Mouse (Mus musculus) neural tube, embryonic 12.5 days (tissue): ENCODE data around the gene Rpap1. TPM values are rescaled to one million over a fixed set of nuclear protein-coding genes. Genes with fewer than 3 reads are reported as not detected.
A peak's percentile ranks its signal among the peaks of the same experiment; 100 is the strongest.

Source experiments
- ATAC-seq: fragments of 200-750 bp; cut with Nextera tagmentation; 2 replicates; pipeline ENCODE4 v1.8.0; 2017; ENCODE audit warnings: low read depth, mild to moderate bottlenecking, moderate TSS enrichment, moderate library complexity; ENCODE audit not compliant: low FRiP score
- H3K27ac ChIP-seq: fragments of 300-500 bp; sonication (generic); 2 replicates; pipeline ENCODE4 v1.5.1; 2016
- H3K27me3 ChIP-seq: fragments of 300-500 bp; sonication (generic); replicated peaks from 2 replicates; pipeline ENCODE4 v1.6.1; 2016; ENCODE audit warnings: mild to moderate bottlenecking
- H3K36me3 ChIP-seq: fragments of 300-500 bp; sonication (generic); 2 replicates; pipeline ENCODE4 v1.6.1; 2016; ENCODE audit warnings: mild to moderate bottlenecking
- H3K4me1 ChIP-seq: fragments of 300-500 bp; sonication (generic); 2 replicates; pipeline ENCODE4 v1.6.1; 2016
- H3K4me2 ChIP-seq: fragments of 300-500 bp; sonication (generic); replicated peaks from 2 replicates; pipeline ENCODE4 v1.6.1; 2016; ENCODE audit warnings: mild to moderate bottlenecking
- H3K4me3 ChIP-seq: fragments of 300-500 bp; sonication (generic); 2 replicates; pipeline ENCODE4 v1.5.1; 2016
- H3K9ac ChIP-seq: fragments of 300-500 bp; sonication (generic); 2 replicates; pipeline ENCODE4 v1.6.1; 2016; ENCODE audit warnings: mild to moderate bottlenecking
- H3K9me3 ChIP-seq: fragments of 300-500 bp; sonication (generic); 2 replicates; pipeline ENCODE4 v1.6.1; 2016; ENCODE audit warnings: mild to moderate bottlenecking
- WGBS: fragments of 180-500 bp; shearing (Covaris S2); methylation state at CpG from one replicate; pipeline ENCODE4 v1.1.7; 2016; 5-methylcytosine and 5-hydroxymethylcytosine counted together
- polyA plus RNA-seq: library from polyadenylated mRNA; unstranded; fragments of >200 nt; fragmentation: Nextera tagmentation; extraction: Ambion mirVana; gene quantifications from 2 replicates; pipeline ENCODE4 v1.2.1, GENCODE M21; 2016

The Rpap1 gene
- polyA plus RNA-seq, 1 experiment from 2014 or later: 28.8 TPM

DNA sequence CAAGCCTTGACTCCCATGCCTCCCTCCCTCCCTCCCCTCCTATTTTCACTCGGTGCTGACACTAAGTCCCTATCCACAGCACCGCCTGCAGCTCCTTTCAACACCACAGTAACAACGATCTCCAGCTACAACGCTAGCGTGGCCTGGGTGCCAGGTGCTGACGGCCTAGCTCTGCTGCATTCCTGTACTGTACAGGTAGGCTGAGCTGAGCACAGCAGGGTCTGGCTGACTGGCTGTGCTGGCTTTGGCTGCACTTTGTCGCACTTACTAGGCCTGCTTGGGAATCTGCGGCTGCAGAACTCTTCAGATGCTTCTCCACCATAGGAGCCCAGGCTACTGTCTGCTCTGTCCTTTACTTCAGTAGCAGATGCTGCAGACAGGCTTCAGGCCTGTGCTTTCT, 18.2 kb upstream of the Rpap1 start:
- H3K4me3 ChIP-seq: no peak overlapping the region
- H3K27me3 ChIP-seq: peaks cover 8% of the 10 kb centered on the region
- H3K9me3 ChIP-seq: no peaks in the 10 kb centered on the region
- H3K4me2 ChIP-seq: no peak overlapping the region
- no peak overlapping the region for H3K9ac ChIP-seq
- peaks cover 23% of the 10 kb centered on the region for H3K36me3 ChIP-seq
- no peak for ATAC-seq
- peaks cover 42% of the 10 kb centered on the region for H3K4me1 ChIP-seq
- WGBS: 48% methylated on average over 8 of the region's 8 CpGs
- H3K27ac ChIP-seq: no peak overlapping the region

DNA sequence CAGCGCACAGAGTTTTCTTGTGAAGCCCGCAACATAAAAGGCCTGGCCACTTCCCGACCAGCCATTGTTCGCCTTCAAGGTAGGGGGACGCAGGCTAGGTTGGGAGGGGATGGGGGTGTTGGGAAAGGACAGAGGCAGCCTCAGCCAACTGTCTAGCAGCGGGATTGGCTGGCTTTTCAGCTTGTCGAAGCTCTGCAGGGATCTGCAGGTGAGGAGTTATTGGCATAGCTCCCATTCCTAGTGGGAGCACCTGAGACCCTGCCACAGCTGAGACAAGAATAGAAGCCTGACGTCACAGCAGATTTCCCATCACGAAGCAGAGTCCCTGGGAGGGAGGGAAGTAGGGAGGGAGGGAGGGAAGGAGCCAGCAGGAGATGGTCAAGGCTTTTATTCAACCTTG, 17.4 kb upstream of the Rpap1 start:
- peaks cover 8% of the 10 kb centered on the region for H3K27me3 ChIP-seq
- H3K4me1 ChIP-seq: peaks cover 49% of the 10 kb centered on the region
- H3K4me2 ChIP-seq: no peak overlapping the region
- H3K27ac ChIP-seq: no peak overlapping the region
- no peak overlapping the region for H3K9ac ChIP-seq
- no peaks in the 10 kb centered on the region for H3K9me3 ChIP-seq
- no peak overlapping the region for H3K4me3 ChIP-seq
- ATAC-seq: no peak
- peaks cover 16% of the 10 kb centered on the region; the same call in 1 of the 2 replicates for H3K36me3 ChIP-seq
- WGBS: 21% methylated on average over 9 of the region's 9 CpGs

DNA sequence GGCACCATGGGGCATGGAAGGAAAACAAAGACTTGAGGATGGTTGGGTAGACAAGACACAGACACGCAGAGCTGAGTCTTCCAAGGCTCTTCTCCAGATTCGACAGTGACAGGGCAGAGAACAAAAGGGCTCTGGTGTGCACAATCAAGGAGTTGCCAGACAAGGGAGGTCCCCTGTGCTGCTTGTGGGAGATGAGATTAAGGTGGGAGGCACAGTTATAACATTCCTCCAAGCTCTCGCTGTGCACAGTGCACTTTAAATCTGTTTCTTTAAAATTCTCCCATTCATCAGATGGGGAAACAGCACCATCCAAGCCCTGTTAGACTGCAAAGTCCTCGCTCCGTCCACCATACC, 16.9 kb upstream of the Rpap1 start:
- Histone ChIP-seq H3K4me1 (peaks cover 52% of the 10 kb centered on the region), H3K4me2 (no peak overlapping the region), H3K4me3 (no peak overlapping the region), H3K9ac (no peak overlapping the region), H3K27me3 (peaks cover 8% of the 10 kb centered on the region), H3K36me3 (peaks cover 14% of the 10 kb centered on the region; the same call in 1 of the 2 replicates), H3K27ac (no peak overlapping the region), H3K9me3 (no peaks in the 10 kb centered on the region)
- 37% methylated on average over 5 of the region's 5 CpGs for WGBS
- no peak for ATAC-seq

DNA sequence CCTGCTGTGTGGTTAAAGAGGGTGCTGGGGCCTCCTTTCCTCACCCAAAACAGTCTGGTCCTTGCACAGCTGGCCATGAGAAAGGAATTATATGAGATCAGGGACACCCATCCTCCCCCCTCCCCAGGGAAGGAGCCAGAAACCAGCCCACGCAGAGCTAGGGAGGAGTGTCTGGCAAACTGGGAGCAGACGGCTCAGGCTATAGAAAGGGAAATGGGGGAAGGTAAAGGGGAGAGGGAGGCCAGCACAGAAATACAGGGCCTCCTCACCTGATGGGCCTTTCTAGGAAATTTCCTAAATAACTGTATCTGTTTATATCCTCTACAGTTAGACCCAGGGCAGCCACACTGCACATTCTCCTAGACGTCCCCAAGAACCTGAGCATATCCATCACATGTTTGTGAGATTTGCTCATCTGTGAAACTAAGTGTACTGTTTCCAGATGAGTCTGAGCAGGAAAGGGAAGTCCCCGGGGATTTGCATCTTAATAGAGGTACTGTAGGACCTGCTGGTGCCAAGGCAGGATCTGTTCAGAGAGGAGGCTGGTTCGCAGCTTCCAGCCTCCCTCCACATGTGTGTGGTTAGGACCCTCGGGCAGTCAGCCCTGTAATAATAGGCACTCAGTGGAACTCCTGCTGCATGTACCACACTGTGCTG, 16.4 kb upstream of the Rpap1 start:
- no peak overlapping the region for H3K4me3 ChIP-seq
- no peaks in the 10 kb centered on the region for H3K9me3 ChIP-seq
- H3K9ac ChIP-seq: no peak overlapping the region
- no peak for ATAC-seq
- H3K36me3 ChIP-seq: peaks cover 8% of the 10 kb centered on the region; the same call in 1 of the 2 replicates
- peak overlapping the region; percentile 22; the same call in 1 of the 2 replicates for H3K4me2 ChIP-seq
- H3K27me3 ChIP-seq: peaks cover 8% of the 10 kb centered on the region
- H3K27ac ChIP-seq: no peak overlapping the region
- H3K4me1 ChIP-seq: peaks cover 49% of the 10 kb centered on the region
- 18% methylated on average over 6 of the region's 6 CpGs for WGBS

DNA sequence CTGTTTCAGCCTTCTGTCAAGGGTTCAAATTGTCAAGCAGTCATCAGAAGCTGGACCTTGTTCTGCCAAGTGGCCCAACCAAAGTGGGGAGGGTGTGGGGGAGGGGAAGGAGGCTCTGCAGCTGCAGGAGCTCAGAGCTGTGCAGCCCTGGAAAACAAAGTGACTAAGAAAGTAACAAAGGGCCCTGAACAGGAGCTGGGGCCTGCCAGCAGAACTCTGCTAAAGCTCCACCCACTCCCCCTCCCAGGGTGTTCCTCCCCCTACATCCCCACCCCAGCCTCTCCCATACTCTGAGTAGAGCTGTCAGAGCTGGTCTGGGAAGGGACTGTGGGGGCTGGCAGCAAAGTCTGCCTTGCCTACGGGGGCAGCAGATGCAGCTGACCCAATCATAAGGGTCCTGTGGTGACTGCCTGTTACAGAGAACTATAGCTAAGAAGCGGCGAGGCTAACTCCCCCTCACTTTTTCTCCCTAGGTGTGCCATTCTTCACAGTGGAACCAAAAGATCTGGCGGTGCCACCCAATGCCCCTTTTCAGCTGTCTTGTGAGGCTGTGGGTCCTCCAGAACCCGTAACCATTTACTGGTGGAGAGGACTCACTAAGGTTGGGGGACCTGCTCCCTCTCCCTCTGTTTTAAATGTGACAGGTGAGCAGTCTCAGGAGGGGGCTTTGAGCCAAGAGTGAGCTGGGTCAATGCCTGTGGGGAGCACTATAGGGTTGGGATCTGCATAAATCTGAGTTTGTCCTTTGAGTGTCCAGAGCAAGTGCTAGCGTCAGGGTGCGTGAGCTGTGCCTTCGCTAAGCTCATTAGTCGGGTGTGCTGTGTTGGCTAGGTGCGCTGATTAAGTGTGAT, 15.7 kb upstream of the Rpap1 start:
- no peak overlapping the region for H3K4me3 ChIP-seq

DNA sequence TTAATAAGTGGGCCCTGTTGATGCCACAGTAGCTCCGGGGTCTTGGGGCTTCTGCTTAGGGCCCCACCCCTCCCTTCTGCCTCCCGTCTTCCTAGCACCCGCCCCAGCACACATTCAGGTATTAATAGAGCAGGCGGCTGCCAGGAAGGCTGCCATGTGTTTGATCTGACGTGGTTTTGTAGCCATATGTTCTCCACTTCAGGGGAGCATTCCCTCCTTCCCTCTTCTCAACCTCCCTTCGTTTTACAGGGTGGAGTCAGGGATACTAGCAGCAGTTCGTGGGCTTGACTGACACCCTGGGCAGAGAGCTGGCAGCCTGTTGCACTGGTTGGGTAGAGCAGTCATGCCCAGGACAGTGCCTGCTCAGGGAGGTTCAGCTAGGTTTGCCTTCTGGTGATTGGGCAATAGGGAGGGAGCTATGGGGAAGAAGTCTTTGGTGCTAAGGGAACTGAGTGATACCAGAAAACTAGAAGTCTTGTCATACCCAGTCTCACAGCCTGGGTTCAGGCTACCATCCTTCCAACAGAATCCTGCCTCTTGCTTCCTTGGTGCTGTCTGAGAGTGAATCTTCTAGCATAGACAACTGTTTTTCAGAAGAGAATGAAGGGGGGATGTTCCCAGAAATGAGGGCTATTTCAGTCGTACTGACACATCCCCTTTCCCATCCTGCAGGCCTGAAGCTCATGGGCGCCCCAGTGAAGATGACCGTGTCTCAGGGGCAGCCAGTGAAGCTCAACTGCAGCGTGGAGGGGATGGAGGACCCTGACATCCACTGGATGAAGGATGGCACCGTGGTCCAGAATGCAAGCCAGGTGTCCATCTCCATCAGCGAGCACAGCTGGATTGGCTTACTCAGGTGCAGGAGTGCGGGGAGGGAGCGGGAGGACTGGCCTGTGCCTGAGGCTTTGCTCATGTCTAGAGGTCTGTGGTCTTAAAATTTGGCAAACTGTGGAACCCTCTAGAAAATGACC, 13.8 kb upstream of the Rpap1 start:
- WGBS: 56% methylated on average over 15 of the region's 15 CpGs
- H3K4me3 ChIP-seq: 0 out of 2 replicates have a peak overlapping the region, but pooled peaks have one; percentile 91
- no peaks in the 10 kb centered on the region for H3K9me3 ChIP-seq
- H3K36me3 ChIP-seq: peaks cover 3% of the 10 kb centered on the region; the same call in 1 of the 2 replicates
- no peak for ATAC-seq
- peaks cover 25% of the 10 kb centered on the region for H3K27me3 ChIP-seq
- no peak overlapping the region for H3K27ac ChIP-seq
- peak overlapping the region; percentile 93; the same call in 1 of the 2 replicates for H3K9ac ChIP-seq
- H3K4me2 ChIP-seq: peak overlapping the region; percentile 100
- peaks cover 49% of the 10 kb centered on the region for H3K4me1 ChIP-seq

More for the DNA sequence above, 15.7 kb upstream of the Rpap1 start:
- Histone ChIP-seq H3K27ac (no peak overlapping the region), H3K36me3 (peaks cover 6% of the 10 kb centered on the region; the same call in 1 of the 2 replicates), H3K4me1 (peaks cover 49% of the 10 kb centered on the region), H3K4me2 (peak overlapping the region; percentile 22; the same call in 1 of the 2 replicates), H3K27me3 (peaks cover 14% of the 10 kb centered on the region), H3K9ac (no peak overlapping the region; the same call in 1 of the 2 replicates), H3K9me3 (no peaks in the 10 kb centered on the region)
- WGBS: 25% methylated on average over 10 of the region's 10 CpGs
- peak; percentile 59 for ATAC-seq

DNA sequence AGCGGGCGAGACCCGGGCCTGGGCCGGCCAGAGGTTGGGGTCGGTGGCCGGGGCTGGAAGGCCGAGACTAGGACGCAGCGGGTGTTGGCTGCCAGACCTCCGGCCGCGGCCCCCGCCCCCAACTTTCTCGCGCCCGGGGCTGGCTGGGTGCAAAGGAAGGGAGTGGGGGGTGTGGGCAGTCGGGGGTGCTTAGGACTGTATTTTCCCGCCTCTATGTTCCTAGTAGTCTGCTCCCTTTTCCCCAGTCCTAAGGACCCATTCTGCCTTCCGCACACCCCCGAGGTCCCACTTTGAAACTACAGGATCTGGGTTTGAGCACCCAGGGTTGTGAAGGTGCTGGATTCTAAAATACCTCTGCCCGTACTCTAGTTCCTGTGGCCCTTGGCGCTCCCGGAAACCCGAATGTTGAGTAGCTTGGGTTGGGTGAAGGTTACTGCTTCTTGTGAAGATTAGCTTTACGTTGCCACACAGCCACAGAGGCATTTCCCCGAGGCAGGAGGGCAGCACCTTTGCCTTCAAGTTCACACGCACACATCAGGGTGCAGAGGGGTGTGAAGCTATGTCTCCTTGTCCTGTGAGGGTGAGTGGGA, 12.7 kb upstream of the Rpap1 start:
- H3K36me3 ChIP-seq: no peaks in the 10 kb centered on the region; the same call in 1 of the 2 replicates
- 0 out of 2 replicates have a peak overlapping the region, but pooled peaks have one; percentile 10 for H3K27ac ChIP-seq
- H3K4me3 ChIP-seq: peak overlapping the region; percentile 91
- peak; percentile 2; the same call in 1 of the 2 replicates for ATAC-seq
- peak overlapping the region; percentile 100 for H3K4me2 ChIP-seq
- WGBS: under 1% methylated on average over 27 of the region's 27 CpGs
- H3K27me3 ChIP-seq: peaks cover 25% of the 10 kb centered on the region
- peaks cover 49% of the 10 kb centered on the region for H3K4me1 ChIP-seq
- peak overlapping the region; percentile 93 for H3K9ac ChIP-seq
- H3K9me3 ChIP-seq: no peaks in the 10 kb centered on the region

DNA sequence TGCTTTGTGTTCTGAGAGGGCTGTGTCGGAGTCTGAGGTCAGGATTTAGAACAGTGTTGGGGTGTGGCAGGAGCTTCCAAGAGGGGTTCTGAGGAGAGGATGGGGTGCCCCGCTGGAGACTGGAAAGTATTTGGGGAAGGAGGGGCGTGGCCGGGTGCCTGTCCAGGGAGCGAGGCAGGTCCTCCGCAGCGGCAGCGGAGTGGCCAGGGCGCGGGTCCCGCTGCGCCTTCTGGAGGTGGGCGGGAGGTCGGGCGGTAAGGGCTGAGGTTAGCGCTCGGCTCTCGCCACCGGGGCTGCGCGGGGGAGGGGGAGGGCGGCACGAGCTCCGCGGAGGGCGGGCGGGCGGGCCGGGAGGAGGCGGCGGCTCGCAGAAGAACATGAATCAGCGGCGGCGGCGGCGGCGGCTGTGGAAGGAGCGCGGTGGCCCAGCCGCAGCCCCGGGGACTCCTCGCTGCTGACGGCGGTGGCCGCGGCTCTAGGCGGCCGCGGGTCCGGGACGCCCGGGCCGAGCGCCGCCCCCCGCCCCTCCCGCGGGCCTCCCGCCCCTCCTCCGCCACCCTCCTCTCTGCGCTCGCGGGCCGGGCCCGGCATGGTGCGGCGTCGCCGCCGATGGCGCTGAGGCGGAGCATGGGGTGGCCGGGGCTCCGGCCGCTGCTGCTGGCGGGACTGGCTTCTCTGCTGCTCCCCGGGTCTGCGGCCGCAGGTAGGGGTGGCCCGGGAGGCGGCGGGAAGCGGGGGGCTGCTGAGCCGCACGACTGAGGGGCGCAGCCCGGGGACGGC, 12.0 kb upstream of the Rpap1 start:
- H3K9me3 ChIP-seq: no peaks in the 10 kb centered on the region
- peaks cover 26% of the 10 kb centered on the region for H3K27me3 ChIP-seq
- peak overlapping the region; percentile 93 for H3K9ac ChIP-seq
- 0 out of 2 replicates have a peak overlapping the region, but pooled peaks have one; percentile 10 for H3K27ac ChIP-seq
- WGBS: under 1% methylated on average over 63 of the region's 89 CpGs
- H3K36me3 ChIP-seq: no peaks in the 10 kb centered on the region
- peak; percentile 59 for ATAC-seq
- peak overlapping the region; percentile 91 for H3K4me3 ChIP-seq
- peak overlapping the region; percentile 100 for H3K4me2 ChIP-seq
- H3K4me1 ChIP-seq: peaks cover 43% of the 10 kb centered on the region

DNA sequence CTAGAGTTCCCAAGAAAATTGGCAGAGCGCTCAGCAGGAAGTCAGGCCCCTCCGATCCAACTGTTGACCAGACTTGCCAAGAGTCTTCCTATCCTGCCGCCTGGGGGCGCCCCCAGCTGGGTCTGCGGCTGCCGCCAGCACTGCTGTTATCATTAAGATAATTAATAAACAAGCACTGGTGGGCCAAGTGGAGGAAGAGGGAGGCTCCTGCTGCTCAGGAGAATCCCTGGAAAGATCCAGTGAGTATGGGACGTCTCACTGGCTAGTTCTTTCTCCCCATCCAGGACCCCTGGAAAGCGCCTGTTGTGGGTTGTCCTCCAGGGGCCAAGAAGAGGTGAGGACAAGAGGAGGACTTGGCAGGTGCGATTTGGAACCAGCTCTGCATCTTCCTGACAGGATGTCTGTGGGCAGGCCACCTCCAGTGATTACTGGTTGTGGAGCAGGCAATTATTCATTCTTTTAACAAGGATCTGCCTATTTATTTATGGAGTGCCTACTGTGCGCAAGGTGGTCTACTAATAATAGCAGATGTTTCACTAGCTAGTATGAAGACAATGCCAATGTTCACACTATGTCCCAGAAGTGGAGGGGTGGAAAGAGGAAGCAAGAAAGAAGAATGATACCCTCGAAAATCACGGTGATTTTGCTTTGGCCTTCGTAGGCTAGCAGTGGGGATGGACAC, 11.1 kb upstream of the Rpap1 start:
- H3K4me2 ChIP-seq: peak overlapping the region; percentile 100
- no peak overlapping the region for H3K4me3 ChIP-seq
- H3K4me1 ChIP-seq: peaks cover 33% of the 10 kb centered on the region

DNA sequence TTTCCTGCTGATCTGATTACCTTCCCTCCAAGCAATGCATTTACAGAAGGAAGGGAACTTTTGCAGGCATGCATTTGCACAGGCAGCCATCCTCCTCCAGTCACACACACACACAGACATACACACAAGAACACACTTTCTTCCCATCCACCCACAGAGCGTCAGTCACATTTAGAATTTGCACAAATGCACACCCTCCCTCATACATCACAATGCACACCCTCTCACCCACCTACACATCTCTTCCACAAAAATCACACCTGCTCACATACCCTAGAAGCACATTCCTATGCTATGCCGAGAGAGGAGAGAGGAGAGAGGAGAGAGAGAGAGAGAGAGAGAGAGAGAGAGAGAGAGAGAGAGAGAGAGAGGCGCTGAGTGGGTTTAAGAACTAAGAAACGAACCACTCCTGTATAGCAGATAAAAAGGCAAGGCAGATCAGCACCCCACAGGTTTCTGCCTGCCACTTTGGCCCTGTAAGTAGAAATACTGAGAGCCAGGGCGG, 10.0 kb upstream of the Rpap1 start, which contains the start of gene Tyro3:
Tyro3 (plus strand) TSS at position 455 of the 505 bp plus-strand sequence.
- H3K4me2 ChIP-seq: 0 out of 2 replicates have a peak within 1 kb of the TSS, but pooled peaks have one; percentile 3

More for the DNA sequence above, 11.1 kb upstream of the Rpap1 start:
- WGBS: 12% methylated on average over 13 of the region's 13 CpGs
- no peak overlapping the region for H3K27ac ChIP-seq
- no peaks in the 10 kb centered on the region for H3K36me3 ChIP-seq
- peaks cover 27% of the 10 kb centered on the region for H3K27me3 ChIP-seq
- ATAC-seq: no peak
- no peak overlapping the region for H3K9ac ChIP-seq
- no peaks in the 10 kb centered on the region for H3K9me3 ChIP-seq

More for the DNA sequence above, 10.0 kb upstream of the Rpap1 start, which contains the start of gene Tyro3:
- H3K9me3 ChIP-seq: no peaks in the 10 kb centered on the region
- WGBS: 63% methylated on average over 5 of the region's 5 CpGs
- H3K9ac ChIP-seq: no peak within 1 kb of the TSS
- peaks cover 27% of the 10 kb centered on the region for H3K27me3 ChIP-seq
- peaks cover 23% of the 10 kb centered on the region for H3K4me1 ChIP-seq
- no peak within 1 kb of the TSS for H3K4me3 ChIP-seq
- no peak for ATAC-seq
- H3K27ac ChIP-seq: no peak within 1 kb of the TSS
- H3K36me3 ChIP-seq: no peaks in the 10 kb centered on the region
